Mouse (Mus musculus) ZHBTc4 (cell line): Measurements from ENCODE around the gene Ano2.

Experiments used
- DNase-seq: peaks from one replicate; pipeline ENCODE4 v3.0.0-alpha.2; 2011; ENCODE audit warnings: low read depth, low spot score

Ano2 gene

GRCm38 (mm10) chr6:125690057-125690703 lies at the start of gene Ano2:
Gene Ano2, plus strand, starts transcription at chr6:125690419.
- DNase-seq, result peak; percentile 10

GRCm38 (mm10) chr6:125640486-125640885 lies 49.7 kb upstream of the Ano2 start:
- no peak for DNase-seq

- DNase-seq, result no peak
Observed at GRCm38 (mm10) chr6:125641146-125641545, 49.1 kb upstream of the Ano2 start.

- no peak for DNase-seq
Observed at GRCm38 (mm10) chr6:125648964-125649363, 41.3 kb upstream of the Ano2 start.

GRCm38 (mm10) chr6:125651335-125651734 lies 38.9 kb upstream of the Ano2 start:
- no peak for DNase-seq

- DNase-seq, result no peak
Observed at GRCm38 (mm10) chr6:125653416-125653815, 36.8 kb upstream of the Ano2 start.

GRCm38 (mm10) chr6:125656921-125657320 lies 33.3 kb upstream of the Ano2 start:
- DNase-seq, result no peak

GRCm38 (mm10) chr6:125657966-125658365 lies 32.3 kb upstream of the Ano2 start:
- no peak for DNase-seq

- DNase-seq, result peak; percentile 84
Observed at GRCm38 (mm10) chr6:125661106-125661877, 28.9 kb upstream of the Ano2 start.

GRCm38 (mm10) chr6:125663906-125664305 lies 26.3 kb upstream of the Ano2 start:
- DNase-seq, result no peak

GRCm38 (mm10) chr6:125671835-125672234 lies 18.4 kb upstream of the Ano2 start:
- DNase-seq, result no peak

GRCm38 (mm10) chr6:125678492-125678891 lies 11.7 kb upstream of the Ano2 start:
- no peak for DNase-seq

GRCm38 (mm10) chr6:125680613-125681012 lies 9.6 kb upstream of the Ano2 start:
- DNase-seq, result no peak

- no peak for DNase-seq
Observed at GRCm38 (mm10) chr6:125685420-125685819, 4.8 kb upstream of the Ano2 start.

GRCm38 (mm10) chr6:125687986-125688385 lies 2.2 kb upstream of the Ano2 start:
- DNase-seq, result no peak

- DNase-seq, result no peak
Observed at GRCm38 (mm10) chr6:125701146-125701545, 10.9 kb downstream of the Ano2 start.

- DNase-seq, result no peak
Observed at GRCm38 (mm10) chr6:125711261-125711660, 21.0 kb downstream of the Ano2 start.

- peak; percentile 50 for DNase-seq
Observed at GRCm38 (mm10) chr6:125726408-125726807, 36.2 kb downstream of the Ano2 start.

- DNase-seq, result no peak
Observed at GRCm38 (mm10) chr6:125727484-125727911, 37.3 kb downstream of the Ano2 start.

- no peak for DNase-seq
Observed at GRCm38 (mm10) chr6:125729471-125729870, 39.3 kb downstream of the Ano2 start.

GRCm38 (mm10) chr6:125729986-125730535 lies 39.8 kb downstream of the Ano2 start:
- DNase-seq, result no peak

GRCm38 (mm10) chr6:125737511-125738285 lies 47.5 kb downstream of the Ano2 start:
- DNase-seq, result no peak
